Mouse (Mus musculus) bone marrow macrophage, adult 2 months (primary cell): ENCODE data around the gene Mtor.

ENCODE experiments used
- CTCF ChIP-seq: IDR thresholded peaks from 2 replicates; pipeline ENCODE4 v1.5.1; 2012; ENCODE audit warnings: low read depth, mild to moderate bottlenecking, low read length, moderate library complexity
- POLR2A ChIP-seq: IDR thresholded peaks from 2 replicates; pipeline ENCODE4 v1.6.1; 2012; ENCODE audit warnings: mild to moderate bottlenecking, low read depth, low read length, borderline replicate concordance

GRCm38 (mm10) chr4:148527158-148527910 lies 78.9 kb downstream of the Mtor start:
- TF ChIP-seq CTCF (no peak), POLR2A (no peak)
